17 mouse cellular contexts compared by ENCODE assay signal in the genomic region with DNA sequence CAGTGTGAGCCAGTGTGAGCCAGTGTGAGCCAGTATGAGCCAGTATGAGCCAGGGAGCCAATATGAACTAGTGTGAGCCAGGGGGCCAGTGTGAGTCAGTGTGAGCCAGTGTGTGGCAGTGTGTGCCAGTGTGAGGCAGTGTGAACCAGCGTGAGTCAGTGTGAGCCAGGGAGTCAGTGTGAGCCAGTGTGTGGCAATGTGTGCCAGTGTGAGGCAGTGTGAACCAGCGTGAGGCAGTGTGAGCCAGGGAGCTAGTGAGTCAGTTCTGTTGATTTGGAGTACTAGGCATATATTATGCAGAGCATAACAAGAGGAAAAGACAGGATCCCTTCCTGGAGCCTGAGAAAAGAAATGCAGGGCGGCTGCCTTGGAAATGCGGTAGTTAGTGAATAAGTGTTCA.
DNase-seq lines count a peak whose midpoint lies in the region; ATAC-seq and TF ChIP-seq lines count a peak whose summit lies in the region.
"Had no signal": no experiment of that assay in that cellular context is flagged by ENCODE, and none has a peak within 500 bp of the region (broad histone marks: within the 10 kb centered on the region; RNA-seq: fewer than 3 reads in every experiment).

No protein-coding gene starts in this region.

- H3K36me3 ChIP-seq in embryonic facial prominence, embryonic 12.5 days, result no peaks in the 10 kb centered on the region
- no peaks in the 10 kb centered on the region for H3K36me3 ChIP-seq in embryonic facial prominence, embryonic 10.5 days (replicated peaks)
- no peaks in the 10 kb centered on the region for H3K36me3 ChIP-seq in midbrain, embryonic 15.5 days (replicated peaks)
- no peaks in the 10 kb centered on the region for H3K36me3 ChIP-seq in midbrain, embryonic 13.5 days
- H3K36me3 ChIP-seq in embryonic facial prominence, embryonic 15.5 days, result no peaks in the 10 kb centered on the region
- no peaks in the 10 kb centered on the region for H3K36me3 ChIP-seq in midbrain, postnatal 0 days (ENCODE audit: insufficient read depth, low read length)
- H3K36me3 ChIP-seq: neural tube, embryonic 15.5 days had no signal

- peak overlapping the region; percentile 52 for H3K27ac ChIP-seq in embryonic facial prominence, embryonic 12.5 days
- no peak overlapping the region for H3K27ac ChIP-seq in embryonic facial prominence, embryonic 10.5 days (replicated peaks)
- peak overlapping the region; percentile 56 for H3K27ac ChIP-seq in midbrain, embryonic 15.5 days
- no peak overlapping the region for H3K27ac ChIP-seq in midbrain, embryonic 13.5 days
- 0 out of 2 replicates have a peak overlapping the region, but pooled peaks have one; percentile 28 for H3K27ac ChIP-seq in embryonic facial prominence, embryonic 15.5 days (replicated peaks)
- H3K27ac ChIP-seq in midbrain, postnatal 0 days (ENCODE audit: low read depth, low read length), result peak overlapping the region; percentile 57
- H3K27ac ChIP-seq: neural tube, embryonic 15.5 days had no signal

- ATAC-seq in embryonic facial prominence, embryonic 12.5 days (ENCODE audit: insufficient number of reproducible peaks, insufficient read depth, low FRiP score, low TSS enrichment), result no peak
- ATAC-seq in midbrain, embryonic 15.5 days (replicated peaks), result 0 out of 2 replicates have a peak, but pooled peaks have one; percentile 37
- no peak; the same call in 1 of the 2 replicates for ATAC-seq in midbrain, embryonic 13.5 days
- no peak; the same call in 1 of the 2 replicates for ATAC-seq in embryonic facial prominence, embryonic 15.5 days (ENCODE audit: insufficient number of reproducible peaks, low FRiP score, low TSS enrichment, low read depth)
- ATAC-seq in midbrain, postnatal 0 days (ENCODE audit: low FRiP score), result peak; percentile 38

- WGBS in embryonic facial prominence, embryonic 12.5 days, result 81% methylated on average over 4 of the region's 4 CpGs
- WGBS in embryonic facial prominence, embryonic 10.5 days, result 88% methylated on average over 4 of the region's 4 CpGs
- WGBS in midbrain, embryonic 15.5 days, result 65% methylated on average over 4 of the region's 4 CpGs
- 87% methylated on average over 4 of the region's 4 CpGs for WGBS in midbrain, embryonic 13.5 days
- WGBS in embryonic facial prominence, embryonic 15.5 days, result 62% methylated on average over 4 of the region's 4 CpGs
- 76% methylated on average over 4 of the region's 4 CpGs for WGBS in midbrain, postnatal 0 days

- no peak overlapping the region for H3K4me2 ChIP-seq in embryonic facial prominence, embryonic 12.5 days (replicated peaks)
- H3K4me2 ChIP-seq in midbrain, embryonic 15.5 days, result no peak overlapping the region
- no peak overlapping the region for H3K4me2 ChIP-seq in midbrain, embryonic 13.5 days (replicated peaks)
- H3K4me2 ChIP-seq in embryonic facial prominence, embryonic 15.5 days (replicated peaks), result no peak overlapping the region
- no peak overlapping the region for H3K4me2 ChIP-seq in midbrain, postnatal 0 days (ENCODE audit: low read depth, low read length, poor library complexity, severe bottlenecking)
- H3K4me2 ChIP-seq: neural tube, embryonic 15.5 days had no signal

- no peak for DNase-seq in embryonic facial prominence, embryonic 10.5 days (ENCODE audit: low spot score)
- no peak for DNase-seq in midbrain, postnatal 0 days (ENCODE audit: low spot score)
- no peak for DNase-seq in right cerebral cortex, adult 2 months (ENCODE audit: low spot score in 2 of 2)
- DNase-seq in gastrocnemius, postnatal 14 days, result no peak
- DNase-seq: adrenal gland, postnatal 14 days; cerebellum, adult 8-10 months; embryo, embryonic 11 days; gastrocnemius, postnatal 10 days; kidney, adult 8-10 months; kidney, postnatal 4 days; lung, postnatal 14 days; thymus, postnatal 14 days had no signal

- H3K27me3 ChIP-seq in embryonic facial prominence, embryonic 12.5 days, result no peaks in the 10 kb centered on the region
- no peaks in the 10 kb centered on the region for H3K27me3 ChIP-seq in embryonic facial prominence, embryonic 10.5 days (replicated peaks; ENCODE audit: low read depth, poor library complexity, severe bottlenecking)
- no peaks in the 10 kb centered on the region for H3K27me3 ChIP-seq in midbrain, embryonic 15.5 days (replicated peaks)
- H3K27me3 ChIP-seq in midbrain, embryonic 13.5 days, result no peaks in the 10 kb centered on the region
- peaks cover 7% of the 10 kb centered on the region; the same call in 1 of the 2 replicates for H3K27me3 ChIP-seq in embryonic facial prominence, embryonic 15.5 days
- no peaks in the 10 kb centered on the region for H3K27me3 ChIP-seq in midbrain, postnatal 0 days (ENCODE audit: insufficient read depth, low read length)
- H3K27me3 ChIP-seq: neural tube, embryonic 15.5 days had no signal

- peak; percentile 13; the same call in 1 of the 2 replicates for TF ChIP-seq CTCF in midbrain, postnatal 0 days (IDR thresholded peaks at IDR 0.05)

- no peak overlapping the region for H3K4me3 ChIP-seq in embryonic facial prominence, embryonic 12.5 days
- no peak overlapping the region for H3K4me3 ChIP-seq in embryonic facial prominence, embryonic 10.5 days
- H3K4me3 ChIP-seq in midbrain, embryonic 15.5 days, result no peak overlapping the region
- no peak overlapping the region for H3K4me3 ChIP-seq in midbrain, embryonic 13.5 days (replicated peaks)
- H3K4me3 ChIP-seq in embryonic facial prominence, embryonic 15.5 days (replicated peaks), result no peak overlapping the region
- H3K4me3 ChIP-seq in midbrain, postnatal 0 days (ENCODE audit: low read depth, low read length), result no peak overlapping the region
- H3K4me3 ChIP-seq: neural tube, embryonic 15.5 days had no signal

- peaks cover 10% of the 10 kb centered on the region for H3K4me1 ChIP-seq in embryonic facial prominence, embryonic 12.5 days
- peaks cover 32% of the 10 kb centered on the region for H3K4me1 ChIP-seq in embryonic facial prominence, embryonic 10.5 days
- 0 out of 2 replicates have a peak, but pooled peaks cover 3% of the 10 kb centered on the region for H3K4me1 ChIP-seq in midbrain, embryonic 15.5 days
- peaks cover 9% of the 10 kb centered on the region for H3K4me1 ChIP-seq in midbrain, embryonic 13.5 days (replicated peaks)
- H3K4me1 ChIP-seq in embryonic facial prominence, embryonic 15.5 days, result peaks cover 12% of the 10 kb centered on the region; the same call in 1 of the 2 replicates
- H3K4me1 ChIP-seq in midbrain, postnatal 0 days (ENCODE audit: insufficient read depth, low read length), result 0 out of 2 replicates have a peak, but pooled peaks cover 3% of the 10 kb centered on the region

- no peak overlapping the region for H3K9ac ChIP-seq in embryonic facial prominence, embryonic 12.5 days
- no peak overlapping the region for H3K9ac ChIP-seq in midbrain, embryonic 15.5 days
- no peak overlapping the region for H3K9ac ChIP-seq in midbrain, embryonic 13.5 days (replicated peaks)
- H3K9ac ChIP-seq in embryonic facial prominence, embryonic 15.5 days, result no peak overlapping the region
- no peak overlapping the region for H3K9ac ChIP-seq in midbrain, postnatal 0 days (replicated peaks; ENCODE audit: low read length, poor library complexity, severe bottlenecking)
- H3K9ac ChIP-seq: neural tube, embryonic 15.5 days had no signal

- no peaks in the 10 kb centered on the region for H3K9me3 ChIP-seq in embryonic facial prominence, embryonic 12.5 days
- H3K9me3 ChIP-seq in embryonic facial prominence, embryonic 10.5 days, result no peaks in the 10 kb centered on the region
- H3K9me3 ChIP-seq in midbrain, embryonic 15.5 days, result no peaks in the 10 kb centered on the region
- no peaks in the 10 kb centered on the region for H3K9me3 ChIP-seq in midbrain, embryonic 13.5 days
- no peaks in the 10 kb centered on the region for H3K9me3 ChIP-seq in embryonic facial prominence, embryonic 15.5 days (replicated peaks)
- no peaks in the 10 kb centered on the region for H3K9me3 ChIP-seq in midbrain, postnatal 0 days (ENCODE audit: low read length)
- H3K9me3 ChIP-seq: neural tube, embryonic 15.5 days had no signal

- intact Hi-C loops in gastrocnemius, postnatal 14 days (cut with DNase I; ENCODE audit: low total_unique reads), result no loop called here

Comparison
In these comparisons a context has a peak if more than half of its experiments do, and no peak if none do; other contexts are left out.
1. ATAC-seq: peak in midbrain, embryonic 15.5 days (single experiment) and midbrain, postnatal 0 days (single experiment); none in embryonic facial prominence, embryonic 12.5 days (single experiment), midbrain, embryonic 13.5 days (single experiment) and embryonic facial prominence, embryonic 15.5 days (single experiment).
2. H3K27ac ChIP-seq: peak in embryonic facial prominence, embryonic 12.5 days (single experiment), midbrain, embryonic 15.5 days (single experiment), embryonic facial prominence, embryonic 15.5 days (single experiment) and midbrain, postnatal 0 days (single experiment); none in embryonic facial prominence, embryonic 10.5 days (single experiment) and midbrain, embryonic 13.5 days (single experiment).